Mouse (Mus musculus): ENCODE measurements around the gene Mrps17.

GRCm38 (mm10) chr5:129744050-129744449 lies 28.8 kb downstream of the Mrps17 start:
- TF ChIP-seq POLR2A (IDR thresholded peaks at IDR 0.05; ENCODE audit: insufficient read depth, low read length) (no peak), CTCF (IDR thresholded peaks at IDR 0.05; ENCODE audit: low read depth, low read length) (no peak)
